Mouse (Mus musculus) liver, embryonic 11.5 days (tissue): ENCODE data around the gene Tnfrsf21. TPM values are rescaled to one million over a fixed set of nuclear protein-coding genes. Genes with fewer than 3 reads are reported as not detected.

ENCODE experiments used
- ATAC-seq: fragments of 200-750 bp; cut with Nextera tagmentation; replicated peaks from 2 replicates; pipeline ENCODE4 v1.8.0; 2017; ENCODE audit warnings: moderate number of reproducible peaks, mild to moderate bottlenecking, moderate TSS enrichment, moderate library complexity; ENCODE audit not compliant: low FRiP score
- DNase-seq: peaks from one replicate; pipeline ENCODE4 v3.0.0-alpha.2; 2017; ENCODE audit warnings: low spot score
- H3K27ac ChIP-seq: fragments of 300-500 bp; sonication (generic); 2 replicates; pipeline ENCODE4 v1.5.1; 2014; ENCODE audit warnings: mild to moderate bottlenecking, low read depth, low read length, control low read depth
- H3K27me3 ChIP-seq: fragments of 300-500 bp; sonication (generic); replicated peaks from 2 replicates; pipeline ENCODE4 v1.6.1; 2014; ENCODE audit warnings: low read length, mixed read lengths; ENCODE audit not compliant: control insufficient read depth, insufficient read depth
- H3K36me3 ChIP-seq: fragments of 300-500 bp; sonication (generic); 2 replicates; pipeline ENCODE4 v1.6.1; 2014; ENCODE audit warnings: mild to moderate bottlenecking, low read length, moderate library complexity, mixed read lengths; ENCODE audit not compliant: control insufficient read depth, insufficient read depth
- H3K4me1 ChIP-seq: fragments of 300-500 bp; sonication (generic); replicated peaks from 2 replicates; pipeline ENCODE4 v1.6.1; 2014; ENCODE audit warnings: low read length, mixed read lengths; ENCODE audit not compliant: control insufficient read depth, insufficient read depth
- H3K4me2 ChIP-seq: fragments of 300-500 bp; sonication (generic); 2 replicates; pipeline ENCODE4 v1.6.1; 2014; ENCODE audit warnings: mild to moderate bottlenecking, control low read depth, moderate library complexity
- H3K4me3 ChIP-seq: fragments of 300-500 bp; sonication (generic); 2 replicates; pipeline ENCODE4 v1.5.1; 2014; ENCODE audit warnings: low read depth, low read length, control low read depth
- H3K9ac ChIP-seq: fragments of 300-500 bp; sonication (generic); 2 replicates; pipeline ENCODE4 v1.6.1; 2014; ENCODE audit warnings: low read depth, low read length, control low read depth
- H3K9me3 ChIP-seq: fragments of 300-500 bp; sonication (generic); 2 replicates; pipeline ENCODE4 v1.6.1; 2016; ENCODE audit warnings: low read length, inconsistent platforms, mixed read lengths; ENCODE audit not compliant: control insufficient read depth
- WGBS: fragments of 180-500 bp; shearing (Covaris S2); extraction: QIAGEN DNeasy Blood & Tissue Kit; methylation state at CpG from one replicate; pipeline ENCODE4 v1.1.7; 2014; 5-methylcytosine and 5-hydroxymethylcytosine counted together
- polyA plus RNA-seq: library from polyadenylated mRNA; unstranded; fragments of >200 nt; fragmentation: Nextera tagmentation; extraction: Ambion mirVana; gene quantifications from 2 replicates; pipeline ENCODE4 v1.2.1, GENCODE M21; 2014

The Tnfrsf21 gene
- polyA plus RNA-seq, 1 experiment from 2014 or later, result 30.8 TPM

GRCm38 (mm10) chr17:43097101-43097688 lies 80.8 kb downstream of the Tnfrsf21 start:
- Histone ChIP-seq H3K9ac (no peak overlapping the region), H3K4me1 (no peaks in the 10 kb centered on the region), H3K4me3 (no peak overlapping the region), H3K9me3 (no peaks in the 10 kb centered on the region), H3K27me3 (no peaks in the 10 kb centered on the region), H3K36me3 (no peaks in the 10 kb centered on the region), H3K27ac (no peak overlapping the region), H3K4me2 (no peak overlapping the region)
- 60% methylated on average over 4 of the region's 4 CpGs for WGBS
- DNase-seq (no peak), ATAC-seq (no peak)

GRCm38 (mm10) chr17:43106108-43106507 lies 89.8 kb downstream of the Tnfrsf21 start:
- ATAC-seq, result no peak
- no peaks in the 10 kb centered on the region for H3K27me3 ChIP-seq
- H3K36me3 ChIP-seq, result no peaks in the 10 kb centered on the region
- DNase-seq, result no peak
- no peak overlapping the region for H3K4me2 ChIP-seq
- H3K4me3 ChIP-seq, result no peak overlapping the region
- 77% methylated on average over 3 of the region's 3 CpGs for WGBS
- H3K4me1 ChIP-seq, result no peaks in the 10 kb centered on the region
- no peaks in the 10 kb centered on the region for H3K9me3 ChIP-seq
- H3K27ac ChIP-seq, result no peak overlapping the region
- H3K9ac ChIP-seq, result no peak overlapping the region

GRCm38 (mm10) chr17:43107338-43107737 lies 91.0 kb downstream of the Tnfrsf21 start:
- no peak overlapping the region for H3K9ac ChIP-seq
- no peak for ATAC-seq
- DNase-seq, result no peak
- H3K4me2 ChIP-seq, result no peak overlapping the region
- no peaks in the 10 kb centered on the region for H3K36me3 ChIP-seq
- no peaks in the 10 kb centered on the region for H3K4me1 ChIP-seq
- H3K9me3 ChIP-seq, result no peaks in the 10 kb centered on the region
- H3K4me3 ChIP-seq, result no peak overlapping the region
- H3K27ac ChIP-seq, result no peak overlapping the region
- H3K27me3 ChIP-seq, result no peaks in the 10 kb centered on the region
- WGBS, result 84% methylated on average over 5 of the region's 5 CpGs

DNA sequence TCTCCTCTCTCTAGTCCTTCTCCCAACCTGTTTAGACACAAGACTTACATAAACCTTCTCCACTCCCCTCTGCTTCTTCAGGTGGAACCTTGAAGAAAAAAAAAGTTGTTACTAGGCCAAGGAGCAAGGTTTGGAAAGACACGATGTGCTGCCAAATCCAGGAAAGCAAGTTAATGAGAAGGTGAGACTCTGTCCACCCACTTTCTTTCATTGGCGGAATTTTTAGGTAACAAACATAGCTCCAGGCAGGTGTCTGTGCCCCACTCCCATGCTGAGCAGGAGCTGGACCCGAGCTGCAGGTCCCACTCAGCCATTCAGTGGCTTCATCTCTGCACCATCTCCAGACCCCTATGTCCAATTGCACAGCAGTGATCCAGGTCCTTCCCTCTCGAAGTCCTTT lies 93.1 kb downstream of the Tnfrsf21 start:
- Histone ChIP-seq H3K27ac (no peak overlapping the region), H3K27me3 (no peaks in the 10 kb centered on the region), H3K36me3 (no peaks in the 10 kb centered on the region), H3K4me1 (peaks cover 6% of the 10 kb centered on the region), H3K4me3 (no peak overlapping the region), H3K9me3 (no peaks in the 10 kb centered on the region), H3K9ac (no peak overlapping the region), H3K4me2 (no peak overlapping the region)
- WGBS, result 69% methylated on average over 4 of the region's 4 CpGs
- DNase-seq, result no peak
- no peak for ATAC-seq

GRCm38 (mm10) chr17:43110168-43110885 lies 94.0 kb downstream of the Tnfrsf21 start:
- Histone ChIP-seq H3K27me3 (no peaks in the 10 kb centered on the region), H3K9ac (no peak overlapping the region), H3K4me2 (no peak overlapping the region), H3K4me1 (peaks cover 7% of the 10 kb centered on the region), H3K27ac (no peak overlapping the region), H3K9me3 (no peaks in the 10 kb centered on the region), H3K4me3 (no peak overlapping the region), H3K36me3 (no peaks in the 10 kb centered on the region)
- 65% methylated on average over 9 of the region's 9 CpGs for WGBS
- DNase-seq, result no peak
- no peak for ATAC-seq

- no peak overlapping the region for H3K27ac ChIP-seq
- H3K4me3 ChIP-seq, result no peak overlapping the region
- no peaks in the 10 kb centered on the region for H3K27me3 ChIP-seq
- no peaks in the 10 kb centered on the region for H3K9me3 ChIP-seq
- DNase-seq, result no peak
- WGBS, result 74% methylated on average over 9 of the region's 9 CpGs
- no peak overlapping the region for H3K9ac ChIP-seq
- no peak overlapping the region for H3K4me2 ChIP-seq
- H3K36me3 ChIP-seq, result no peaks in the 10 kb centered on the region
- no peak for ATAC-seq
- H3K4me1 ChIP-seq, result peaks cover 7% of the 10 kb centered on the region
These were observed 97.1 kb downstream of the Tnfrsf21 start for GRCm38 (mm10) chr17:43113391-43113984.

GRCm38 (mm10) chr17:43114086-43114581 lies 97.8 kb downstream of the Tnfrsf21 start:
- Histone ChIP-seq H3K4me1 (peaks cover 7% of the 10 kb centered on the region), H3K27ac (no peak overlapping the region), H3K36me3 (no peaks in the 10 kb centered on the region), H3K9ac (no peak overlapping the region), H3K4me2 (no peak overlapping the region), H3K4me3 (no peak overlapping the region), H3K27me3 (no peaks in the 10 kb centered on the region), H3K9me3 (no peaks in the 10 kb centered on the region)
- no peak for ATAC-seq
- no peak for DNase-seq
- 65% methylated on average over 8 of the region's 8 CpGs for WGBS

DNA sequence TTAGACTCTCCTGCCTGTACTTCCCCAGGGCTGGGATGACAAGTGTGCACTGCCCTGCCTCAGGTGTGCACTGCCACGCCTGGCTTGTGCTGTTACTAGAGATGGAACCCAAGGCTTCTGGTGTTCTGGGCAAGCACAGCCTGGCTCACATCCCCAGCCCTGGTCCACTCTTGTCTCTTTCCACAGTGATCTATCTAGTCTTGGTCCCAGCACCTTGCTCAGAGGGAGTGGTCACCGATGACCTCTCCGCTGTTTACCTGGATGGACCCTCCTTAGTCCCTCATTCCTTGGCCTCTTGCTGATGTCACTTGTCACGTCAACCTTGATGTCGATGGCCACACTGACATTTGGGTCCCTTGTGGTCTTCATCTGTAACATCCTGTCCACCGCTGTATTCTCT lies 98.6 kb downstream of the Tnfrsf21 start:
- WGBS, result 86% methylated on average over 6 of the region's 6 CpGs
- Histone ChIP-seq H3K9me3 (no peaks in the 10 kb centered on the region), H3K4me2 (no peak overlapping the region), H3K4me3 (no peak overlapping the region), H3K27ac (no peak overlapping the region), H3K4me1 (peaks cover 7% of the 10 kb centered on the region), H3K27me3 (no peaks in the 10 kb centered on the region), H3K9ac (no peak overlapping the region), H3K36me3 (no peaks in the 10 kb centered on the region)
- no peak for ATAC-seq
- no peak for DNase-seq
